Mouse (Mus musculus) retina, adult 2 months (tissue): ENCODE results near the gene Mtch1.
"Not testable (repeated sequence)": the region's sequence is repeated elsewhere in the genome, so short reads cannot be mapped to it uniquely, and the experiment has no call there.

Source experiments
- DNase-seq: peaks from one replicate; pipeline ENCODE4 v3.0.0-alpha.2; 2012; ENCODE audit warnings: low read depth, low spot score

Mtch1 gene

GRCm38 (mm10) chr17:29347645-29348256, at the start of gene Mtch1:
Mtch1 (minus strand) TSS chr17:29347934.
- DNase-seq = peak; percentile 88

- peak; percentile 49 for DNase-seq
Observed at GRCm38 (mm10) chr17:29396821-29397242, 49.1 kb upstream of the Mtch1 start.

- DNase-seq = no peak
Observed at GRCm38 (mm10) chr17:29396056-29396799, 48.5 kb upstream of the Mtch1 start.

- DNase-seq = no peak
Observed at GRCm38 (mm10) chr17:29395381-29395780, 47.6 kb upstream of the Mtch1 start.

- DNase-seq = not testable (repeated sequence)
Observed at GRCm38 (mm10) chr17:29394761-29395160, 47.0 kb upstream of the Mtch1 start.

GRCm38 (mm10) chr17:29394106-29394760, 46.5 kb upstream of the Mtch1 start:
- DNase-seq = no peak

GRCm38 (mm10) chr17:29393335-29394089, 45.8 kb upstream of the Mtch1 start:
- no peak for DNase-seq

- no peak for DNase-seq
Observed at GRCm38 (mm10) chr17:29391280-29391679, 43.5 kb upstream of the Mtch1 start.

- no peak for DNase-seq
Observed at GRCm38 (mm10) chr17:29388978-29389377, 41.2 kb upstream of the Mtch1 start.

GRCm38 (mm10) chr17:29385746-29386145, 38.0 kb upstream of the Mtch1 start:
- DNase-seq = no peak

- DNase-seq = no peak
Observed at GRCm38 (mm10) chr17:29384850-29385438, 37.2 kb upstream of the Mtch1 start.

- no peak for DNase-seq
Observed at GRCm38 (mm10) chr17:29383923-29384322, 36.2 kb upstream of the Mtch1 start.

GRCm38 (mm10) chr17:29382417-29382816, 34.7 kb upstream of the Mtch1 start:
- DNase-seq = no peak

GRCm38 (mm10) chr17:29381472-29381871, 33.7 kb upstream of the Mtch1 start:
- DNase-seq = peak; percentile 39

- DNase-seq = no peak
Observed at GRCm38 (mm10) chr17:29380241-29380640, 32.5 kb upstream of the Mtch1 start.

GRCm38 (mm10) chr17:29378056-29378455, 30.3 kb upstream of the Mtch1 start:
- DNase-seq = no peak

- DNase-seq = no peak
Observed at GRCm38 (mm10) chr17:29375871-29376270, 28.1 kb upstream of the Mtch1 start.

GRCm38 (mm10) chr17:29370984-29371723, 23.4 kb upstream of the Mtch1 start:
- peak; percentile 79 for DNase-seq

GRCm38 (mm10) chr17:29368726-29369125, 21.0 kb upstream of the Mtch1 start:
- no peak for DNase-seq

- no peak for DNase-seq
Observed at GRCm38 (mm10) chr17:29365105-29365621, 17.4 kb upstream of the Mtch1 start.

- no peak for DNase-seq
Observed at GRCm38 (mm10) chr17:29363109-29363508, 15.4 kb upstream of the Mtch1 start.
